Mouse (Mus musculus) forebrain, embryonic 16.5 days (tissue): ENCODE data around the gene Zc3h4. TPM values are rescaled to one million over a fixed set of nuclear protein-coding genes. Genes with fewer than 3 reads are reported as not detected.

Experiments used
- ATAC-seq: fragments of 200-750 bp; cut with Nextera tagmentation; 2 replicates; pipeline ENCODE4 v1.8.0; 2017; ENCODE audit warnings: mild to moderate bottlenecking, moderate library complexity
- H3K27ac ChIP-seq: fragments of 300-500 bp; sonication (generic); 2 replicates; pipeline ENCODE4 v1.5.1; 2014; ENCODE audit warnings: low read length, control low read depth
- H3K27me3 ChIP-seq: fragments of 300-500 bp; sonication (generic); replicated peaks from 2 replicates; pipeline ENCODE4 v1.6.1; 2014; ENCODE audit warnings: low read length; ENCODE audit not compliant: control insufficient read depth, insufficient read depth
- H3K36me3 ChIP-seq: fragments of 300-500 bp; sonication (generic); 2 replicates; pipeline ENCODE4 v1.6.1; 2014; ENCODE audit not compliant: control insufficient read depth, insufficient read depth
- H3K4me1 ChIP-seq: fragments of 300-500 bp; sonication (generic); replicated peaks from 2 replicates; pipeline ENCODE4 v1.6.1; 2014; ENCODE audit warnings: low read length; ENCODE audit not compliant: control insufficient read depth, insufficient read depth
- H3K4me2 ChIP-seq: fragments of 300-500 bp; sonication (generic); 2 replicates; pipeline ENCODE4 v1.6.1; 2014; ENCODE audit warnings: mild to moderate bottlenecking, low read length, control low read depth
- H3K4me3 ChIP-seq: fragments of 300-500 bp; sonication (generic); replicated peaks from 2 replicates; pipeline ENCODE4 v1.5.1; 2014; ENCODE audit warnings: mild to moderate bottlenecking, low read length, control low read depth
- H3K9ac ChIP-seq: fragments of 300-500 bp; sonication (generic); replicated peaks from 2 replicates; pipeline ENCODE4 v1.6.1; 2014; ENCODE audit warnings: low read depth, low read length, control low read depth
- H3K9me3 ChIP-seq: fragments of 300-500 bp; sonication (generic); 2 replicates; pipeline ENCODE4 v1.6.1; 2016; ENCODE audit warnings: low read length; ENCODE audit not compliant: control insufficient read depth
- WGBS: fragments of 180-500 bp; shearing (Covaris S2); extraction: QIAGEN DNeasy Blood & Tissue Kit; methylation state at CpG from one replicate; pipeline ENCODE4 v1.1.7; 2014; 5-methylcytosine and 5-hydroxymethylcytosine counted together
- polyA plus RNA-seq: library from polyadenylated mRNA; unstranded; fragments of >200 nt; fragmentation: Nextera tagmentation; extraction: Ambion mirVana; gene quantifications from 2 replicates; pipeline ENCODE4 v1.2.1, GENCODE M21; 2015

Gene Zc3h4
- polyA plus RNA-seq, 1 experiment from 2014 or later = 19.3 TPM

- Histone ChIP-seq H3K9ac (no peak overlapping the region), H3K4me3 (no peak overlapping the region), H3K27ac (no peak overlapping the region), H3K4me1 (no peaks in the 10 kb centered on the region), H3K4me2 (no peak overlapping the region), H3K36me3 (peaks cover 58% of the 10 kb centered on the region), H3K9me3 (no peaks in the 10 kb centered on the region), H3K27me3 (no peaks in the 10 kb centered on the region)
- ATAC-seq = no peak
- WGBS = 91% methylated on average over 18 of the region's 18 CpGs
Measured at GRCm38 (mm10) chr7:16422222-16422856, 21.6 kb downstream of the Zc3h4 start.

GRCm38 (mm10) chr7:16423731-16424130 lies 23.0 kb downstream of the Zc3h4 start:
- no peak for ATAC-seq
- H3K4me3 ChIP-seq = no peak overlapping the region
- WGBS = 92% methylated on average over 9 of the region's 9 CpGs

GRCm38 (mm10) chr7:16425721-16426120 lies 25.0 kb downstream of the Zc3h4 start:
- Histone ChIP-seq H3K27me3 (no peaks in the 10 kb centered on the region), H3K9me3 (no peaks in the 10 kb centered on the region), H3K4me1 (no peaks in the 10 kb centered on the region), H3K9ac (no peak overlapping the region), H3K4me3 (no peak overlapping the region), H3K36me3 (peaks cover 70% of the 10 kb centered on the region), H3K27ac (no peak overlapping the region), H3K4me2 (no peak overlapping the region)
- WGBS = 93% methylated on average over 10 of the region's 10 CpGs
- no peak; the same call in 1 of the 2 replicates for ATAC-seq

More at GRCm38 (mm10) chr7:16423731-16424130, 23.0 kb downstream of the Zc3h4 start:
- Histone ChIP-seq H3K9me3 (no peaks in the 10 kb centered on the region), H3K36me3 (peaks cover 61% of the 10 kb centered on the region), H3K9ac (no peak overlapping the region), H3K27ac (no peak overlapping the region), H3K27me3 (no peaks in the 10 kb centered on the region), H3K4me1 (no peaks in the 10 kb centered on the region), H3K4me2 (no peak overlapping the region)

GRCm38 (mm10) chr7:16426129-16426729 lies 25.5 kb downstream of the Zc3h4 start:
- WGBS = 58% methylated on average over 4 of the region's 4 CpGs

GRCm38 (mm10) chr7:16433352-16433971 lies 32.8 kb downstream of the Zc3h4 start:
- H3K4me1 ChIP-seq = no peaks in the 10 kb centered on the region
- H3K4me3 ChIP-seq = no peak overlapping the region
- no peak overlapping the region for H3K27ac ChIP-seq
- no peak overlapping the region for H3K9ac ChIP-seq
- no peak overlapping the region for H3K4me2 ChIP-seq
- no peak for ATAC-seq
- peaks cover 46% of the 10 kb centered on the region for H3K36me3 ChIP-seq
- H3K27me3 ChIP-seq = no peaks in the 10 kb centered on the region
- WGBS = 80% methylated on average over 3 of the region's 3 CpGs
- H3K9me3 ChIP-seq = no peaks in the 10 kb centered on the region

More at GRCm38 (mm10) chr7:16426129-16426729, 25.5 kb downstream of the Zc3h4 start:
- peaks cover 65% of the 10 kb centered on the region for H3K36me3 ChIP-seq
- peak; percentile 72 for ATAC-seq
- H3K9ac ChIP-seq = no peak overlapping the region
- H3K9me3 ChIP-seq = no peaks in the 10 kb centered on the region
- H3K4me3 ChIP-seq = no peak overlapping the region
- no peak overlapping the region for H3K27ac ChIP-seq
- H3K4me1 ChIP-seq = no peaks in the 10 kb centered on the region
- no peaks in the 10 kb centered on the region for H3K27me3 ChIP-seq
- H3K4me2 ChIP-seq = no peak overlapping the region

- no peak for ATAC-seq
Measured at GRCm38 (mm10) chr7:16435088-16435487, 34.4 kb downstream of the Zc3h4 start.

GRCm38 (mm10) chr7:16441241-16441640 lies 40.5 kb downstream of the Zc3h4 start:
- no peak for ATAC-seq
- H3K4me3 ChIP-seq = no peak overlapping the region

More at GRCm38 (mm10) chr7:16435088-16435487, 34.4 kb downstream of the Zc3h4 start:
- no peaks in the 10 kb centered on the region for H3K27me3 ChIP-seq
- no peak overlapping the region for H3K9ac ChIP-seq
- 88% methylated on average over 9 of the region's 9 CpGs for WGBS
- H3K4me3 ChIP-seq = no peak overlapping the region
- H3K27ac ChIP-seq = no peak overlapping the region
- H3K9me3 ChIP-seq = no peaks in the 10 kb centered on the region
- no peak overlapping the region for H3K4me2 ChIP-seq
- H3K4me1 ChIP-seq = no peaks in the 10 kb centered on the region
- peaks cover 33% of the 10 kb centered on the region for H3K36me3 ChIP-seq

GRCm38 (mm10) chr7:16451656-16452055 lies 50.9 kb downstream of the Zc3h4 start:
- no peak for ATAC-seq
- H3K9ac ChIP-seq = no peak overlapping the region
- H3K4me2 ChIP-seq = no peak overlapping the region
- H3K9me3 ChIP-seq = no peaks in the 10 kb centered on the region
- H3K27me3 ChIP-seq = no peaks in the 10 kb centered on the region
- peaks cover 7% of the 10 kb centered on the region; the same call in 1 of the 2 replicates for H3K4me1 ChIP-seq
- peaks cover 4% of the 10 kb centered on the region for H3K36me3 ChIP-seq
- H3K4me3 ChIP-seq = no peak overlapping the region
- no peak overlapping the region for H3K27ac ChIP-seq
- WGBS = 85% methylated on average over 6 of the region's 6 CpGs

More at GRCm38 (mm10) chr7:16441241-16441640, 40.5 kb downstream of the Zc3h4 start:
- Histone ChIP-seq H3K9me3 (no peaks in the 10 kb centered on the region), H3K4me1 (no peaks in the 10 kb centered on the region), H3K27me3 (no peaks in the 10 kb centered on the region), H3K4me2 (no peak overlapping the region), H3K36me3 (peaks cover 3% of the 10 kb centered on the region; the same call in 1 of the 2 replicates), H3K27ac (no peak overlapping the region), H3K9ac (no peak overlapping the region)

- 1% methylated on average over 30 of the region's 30 CpGs for WGBS
Measured at GRCm38 (mm10) chr7:16452587-16453073, 51.9 kb downstream of the Zc3h4 start, which contains the start of gene Tmem160. Gene Tmem160 (plus strand): TSS chr7:16452779.

More at GRCm38 (mm10) chr7:16452587-16453073, 51.9 kb downstream of the Zc3h4 start, which contains the start of gene Tmem160:
- Histone ChIP-seq H3K4me3 (peak within 1 kb of the TSS; percentile 80), H3K9me3 (no peaks in the 10 kb centered on the region), H3K36me3 (peaks cover 4% of the 10 kb centered on the region), H3K27ac (peak within 1 kb of the TSS; percentile 77), H3K9ac (peak within 1 kb of the TSS; percentile 75), H3K27me3 (no peaks in the 10 kb centered on the region), H3K4me2 (peak within 1 kb of the TSS; percentile 91), H3K4me1 (peaks cover 7% of the 10 kb centered on the region; the same call in 1 of the 2 replicates)
- peak; percentile 99 for ATAC-seq
